Mouse (Mus musculus): Measurements from ENCODE around the gene Adam11. TPM values are rescaled to one million over a fixed set of nuclear protein-coding genes. Genes with fewer than 3 reads are reported as not detected.

Adam11 gene
- polyA plus RNA-seq, 1 experiment from 2014 or later: 0.78 TPM

DNA sequence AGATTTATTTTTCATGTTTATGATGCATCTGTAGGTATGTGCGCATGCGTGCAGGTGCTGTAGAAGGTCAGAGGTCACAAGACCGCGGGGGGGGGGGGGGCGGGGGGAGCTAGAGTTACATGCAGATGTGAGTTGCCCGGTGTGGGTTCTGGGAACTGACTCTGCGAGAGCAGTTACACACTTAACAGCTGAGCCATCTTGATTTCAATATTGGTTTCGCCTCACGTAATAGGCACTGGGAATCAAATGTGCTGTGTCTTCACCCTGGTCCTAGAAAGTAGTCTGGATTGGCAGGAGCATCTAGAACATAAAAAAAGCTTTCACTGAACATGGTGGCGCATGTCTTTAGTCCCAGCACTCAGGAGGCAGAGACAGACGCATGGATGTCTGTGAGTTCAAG lies 20.6 kb upstream of the Adam11 start:
- Histone ChIP-seq H3K4me2 (replicated peaks; ENCODE audit: low read depth, low read length) (no peak overlapping the region), H3K27ac (ENCODE audit: low read length) (no peak overlapping the region), H3K9ac (replicated peaks; ENCODE audit: low read depth) (no peak overlapping the region), H3K4me3 (ENCODE audit: low read depth, low read length) (no peak overlapping the region), H3K27me3 (replicated peaks; ENCODE audit: insufficient read depth, low read length) (no peaks in the 10 kb centered on the region), H3K9me3 (ENCODE audit: low read length) (no peaks in the 10 kb centered on the region), H3K36me3 (ENCODE audit: insufficient read depth, low read length) (no peaks in the 10 kb centered on the region), H3K4me1 (ENCODE audit: insufficient read depth, low read depth, low read length) (no peaks in the 10 kb centered on the region)
- WGBS: 64% methylated on average over 11 of the region's 11 CpGs
- DNase-seq (ENCODE audit: low spot score) (no peak), ATAC-seq (no peak)
- no peak for TF ChIP-seq CTCF (IDR thresholded peaks at IDR 0.05)
- TF ChIP-seq EP300 (IDR thresholded peaks at IDR 0.05): no peak

DNA sequence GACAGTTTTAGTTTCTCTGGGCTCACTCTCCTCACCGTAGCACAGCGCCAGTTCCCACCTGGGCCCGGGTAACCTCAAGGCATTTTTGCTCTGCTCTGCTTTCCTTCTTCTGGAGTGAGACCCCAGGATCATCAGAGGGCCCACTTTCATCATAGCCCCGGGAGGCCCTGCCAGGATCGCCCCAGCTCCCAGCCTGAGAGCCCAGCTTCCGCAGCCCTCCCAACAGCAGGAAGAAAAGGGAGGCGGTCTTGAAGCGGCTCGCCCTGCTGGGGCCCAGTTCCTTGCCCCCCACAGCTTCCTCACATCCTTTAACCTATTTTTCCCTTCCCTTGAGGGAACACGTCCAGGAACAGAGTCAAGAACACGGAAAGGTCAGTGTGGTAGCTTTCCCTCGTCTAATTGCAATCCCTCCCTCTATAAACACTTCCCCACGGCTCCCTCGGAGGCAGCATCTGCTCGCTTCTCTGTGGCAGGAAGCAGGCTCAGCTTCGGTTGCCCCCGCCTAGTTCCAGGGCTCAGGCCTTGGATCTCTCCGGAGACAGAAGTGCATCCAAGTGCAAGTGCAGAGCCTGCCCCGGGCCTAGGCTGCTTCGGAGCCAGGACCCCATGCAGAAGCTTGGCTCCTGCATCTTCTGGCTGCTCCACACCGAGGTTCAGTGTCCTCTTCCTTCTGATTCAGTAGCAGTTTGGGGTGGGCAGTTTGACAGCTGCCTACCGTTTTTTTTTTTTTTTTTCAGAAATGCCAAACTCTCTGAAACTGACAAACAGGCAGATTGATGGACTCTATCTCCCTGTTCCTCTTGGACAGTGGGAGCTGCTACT lies 19.9 kb upstream of the Adam11 start:
- Histone ChIP-seq H3K36me3 (ENCODE audit: insufficient read depth, low read length) (no peaks in the 10 kb centered on the region), H3K4me2 (replicated peaks; ENCODE audit: low read depth, low read length) (peak overlapping the region; percentile 23), H3K27ac (ENCODE audit: low read length) (no peak overlapping the region), H3K4me3 (ENCODE audit: low read depth, low read length) (no peak overlapping the region), H3K27me3 (replicated peaks; ENCODE audit: insufficient read depth, low read length) (no peaks in the 10 kb centered on the region), H3K9ac (replicated peaks; ENCODE audit: low read depth) (no peak overlapping the region), H3K9me3 (ENCODE audit: low read length) (no peaks in the 10 kb centered on the region), H3K4me1 (ENCODE audit: insufficient read depth, low read depth, low read length) (no peaks in the 10 kb centered on the region)
- TF ChIP-seq CTCF (IDR thresholded peaks at IDR 0.05) (no peak), EP300 (IDR thresholded peaks at IDR 0.05) (no peak)
- WGBS: 16% methylated on average over 22 of the region's 22 CpGs
- peak; percentile 26; the same call in 1 of the 2 replicates for ATAC-seq
- DNase-seq (ENCODE audit: low spot score): peak; percentile 38

DNA sequence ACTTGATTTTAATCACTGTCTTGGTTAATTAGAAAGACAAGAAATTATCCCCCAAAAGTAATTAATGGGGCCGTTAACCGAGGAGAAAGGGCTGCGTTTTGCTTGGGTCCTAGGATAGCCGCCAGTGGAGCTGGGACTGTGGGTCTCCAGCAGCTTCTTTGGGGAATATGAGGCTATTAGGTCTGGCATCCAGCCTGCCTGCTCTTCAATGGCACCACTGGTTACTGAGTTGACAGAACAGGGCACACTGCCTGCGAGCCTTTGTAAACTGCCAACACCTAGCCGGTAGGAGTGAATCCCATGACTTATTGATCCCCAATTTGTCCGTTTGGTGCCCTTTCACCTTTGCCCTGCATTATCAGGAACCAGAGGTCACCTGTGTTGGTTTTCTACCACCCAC lies 19.2 kb upstream of the Adam11 start:
- no peak overlapping the region for H3K27ac ChIP-seq (ENCODE audit: low read length)
- no peak overlapping the region for H3K4me2 ChIP-seq (replicated peaks; ENCODE audit: low read depth, low read length)
- H3K4me3 ChIP-seq (ENCODE audit: low read depth, low read length): no peak overlapping the region
- TF ChIP-seq CTCF (IDR thresholded peaks at IDR 0.05): no peak
- TF ChIP-seq EP300 (IDR thresholded peaks at IDR 0.05): no peak
- DNase-seq (ENCODE audit: low spot score) (no peak), ATAC-seq (no peak)
- no peaks in the 10 kb centered on the region for H3K9me3 ChIP-seq (ENCODE audit: low read length)
- no peaks in the 10 kb centered on the region for H3K27me3 ChIP-seq (replicated peaks; ENCODE audit: insufficient read depth, low read length)
- no peaks in the 10 kb centered on the region for H3K4me1 ChIP-seq (ENCODE audit: insufficient read depth, low read depth, low read length)
- no peaks in the 10 kb centered on the region for H3K36me3 ChIP-seq (ENCODE audit: insufficient read depth, low read length)
- 63% methylated on average over 7 of the region's 7 CpGs for WGBS
- H3K9ac ChIP-seq (replicated peaks; ENCODE audit: low read depth): no peak overlapping the region

- 74% methylated on average over 5 of the region's 5 CpGs for WGBS
- no peaks in the 10 kb centered on the region for H3K4me1 ChIP-seq (ENCODE audit: insufficient read depth, low read depth, low read length)
- ATAC-seq (no peak), DNase-seq (ENCODE audit: low spot score) (no peak)
- H3K9me3 ChIP-seq (ENCODE audit: low read length): no peaks in the 10 kb centered on the region
- H3K36me3 ChIP-seq (ENCODE audit: insufficient read depth, low read length): no peaks in the 10 kb centered on the region
- H3K27me3 ChIP-seq (replicated peaks; ENCODE audit: insufficient read depth, low read length): no peaks in the 10 kb centered on the region
- no peak overlapping the region for H3K4me2 ChIP-seq (replicated peaks; ENCODE audit: low read depth, low read length)
- H3K4me3 ChIP-seq (ENCODE audit: low read depth, low read length): no peak overlapping the region
- H3K9ac ChIP-seq (replicated peaks; ENCODE audit: low read depth): no peak overlapping the region
- H3K27ac ChIP-seq (ENCODE audit: low read length): no peak overlapping the region
- TF ChIP-seq EP300 (IDR thresholded peaks at IDR 0.05) (no peak), CTCF (IDR thresholded peaks at IDR 0.05) (no peak)
Measured at GRCm38 (mm10) chr11:102742843-102743242, 18.4 kb upstream of the Adam11 start.

DNA sequence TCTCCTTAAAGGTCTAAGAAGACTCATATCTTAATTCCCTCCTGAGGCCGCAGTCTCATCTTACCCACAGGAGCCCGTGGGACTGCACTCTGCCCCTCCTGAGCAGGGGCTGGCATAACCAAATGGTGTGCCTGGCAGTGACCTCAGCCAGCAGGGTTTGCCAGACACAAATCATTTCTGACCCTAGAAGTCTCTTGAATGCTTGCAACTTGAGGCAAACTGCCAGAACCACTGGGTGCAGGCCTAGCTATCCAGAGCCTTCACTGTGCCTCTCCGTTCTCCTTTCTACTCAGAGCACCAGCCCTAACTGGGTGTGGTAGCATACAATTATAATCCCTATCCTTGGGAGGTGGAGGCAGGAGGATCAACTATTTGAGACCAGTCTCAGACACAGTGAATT lies 16.5 kb upstream of the Adam11 start:
- H3K4me1 ChIP-seq (ENCODE audit: insufficient read depth, low read depth, low read length): no peaks in the 10 kb centered on the region
- DNase-seq (ENCODE audit: low spot score) (no peak), ATAC-seq (no peak)
- H3K36me3 ChIP-seq (ENCODE audit: insufficient read depth, low read length): no peaks in the 10 kb centered on the region
- H3K27me3 ChIP-seq (replicated peaks; ENCODE audit: insufficient read depth, low read length): no peaks in the 10 kb centered on the region
- no peaks in the 10 kb centered on the region for H3K9me3 ChIP-seq (ENCODE audit: low read length)
- H3K4me2 ChIP-seq (replicated peaks; ENCODE audit: low read depth, low read length): no peak overlapping the region
- 84% methylated on average over 3 of the region's 3 CpGs for WGBS
- H3K9ac ChIP-seq (replicated peaks; ENCODE audit: low read depth): no peak overlapping the region
- TF ChIP-seq CTCF (IDR thresholded peaks at IDR 0.05): no peak
- no peak for TF ChIP-seq EP300 (IDR thresholded peaks at IDR 0.05)
- no peak overlapping the region for H3K4me3 ChIP-seq (ENCODE audit: low read depth, low read length)
- no peak overlapping the region for H3K27ac ChIP-seq (ENCODE audit: low read length)

- no peak overlapping the region for H3K4me2 ChIP-seq (replicated peaks; ENCODE audit: low read depth, low read length)
- no peaks in the 10 kb centered on the region for H3K36me3 ChIP-seq (ENCODE audit: insufficient read depth, low read length)
- no peaks in the 10 kb centered on the region for H3K9me3 ChIP-seq (ENCODE audit: low read length)
- no peak overlapping the region for H3K4me3 ChIP-seq (ENCODE audit: low read depth, low read length)
- H3K4me1 ChIP-seq (ENCODE audit: insufficient read depth, low read depth, low read length): no peaks in the 10 kb centered on the region
- TF ChIP-seq CTCF (IDR thresholded peaks at IDR 0.05) (no peak), EP300 (IDR thresholded peaks at IDR 0.05) (no peak)
- WGBS: 31% methylated on average over 1 of the region's 1 CpGs
- no peak overlapping the region for H3K9ac ChIP-seq (replicated peaks; ENCODE audit: low read depth)
- DNase-seq (ENCODE audit: low spot score): no peak
- H3K27ac ChIP-seq (ENCODE audit: low read length): no peak overlapping the region
- H3K27me3 ChIP-seq (replicated peaks; ENCODE audit: insufficient read depth, low read length): no peaks in the 10 kb centered on the region
- ATAC-seq: no peak
Measured at GRCm38 (mm10) chr11:102747866-102748265, 13.4 kb upstream of the Adam11 start.

Data from lung, postnatal 0 days (tissue).